Mouse (Mus musculus) v-Abl transformed pro-B cells (cell line): ENCODE data around the gene Gm7954.
"Not testable (repeated sequence)": the region's sequence is repeated elsewhere in the genome, so short reads cannot be mapped to it uniquely, and the experiment has no call there.

Experiments
- in situ Hi-C, 2 experiments: fragments of 400-800 bp; cut with MboI; formaldehyde crosslinking; loops; one replicate each; pipeline ENCODE4 v1.15.1; 2025; ENCODE audit not compliant: unreplicated experiment in 2 of 2

Gm7954 gene

GRCm38 (mm10) chr14:41453418-41453817 is at the start of gene Gm7954:
Gene Gm7954 (minus strand): TSS chr14:41453518.
- in situ Hi-C loops, result not testable (repeated sequence)

- in situ Hi-C loops, result not testable (repeated sequence)
Measured at GRCm38 (mm10) chr14:41489385-41489784, 36.1 kb upstream of the Gm7954 start, which contains the start of gene Gm3486. Gene Gm3486 (minus strand): TSS chr14:41489485.

- in situ Hi-C loops, result not testable (repeated sequence)
Measured at GRCm38 (mm10) chr14:41425393-41426075, 27.8 kb downstream of the Gm7954 start.

- in situ Hi-C loops, result not testable (repeated sequence)
Measured at GRCm38 (mm10) chr14:41424694-41425093, 28.6 kb downstream of the Gm7954 start.

DNA sequence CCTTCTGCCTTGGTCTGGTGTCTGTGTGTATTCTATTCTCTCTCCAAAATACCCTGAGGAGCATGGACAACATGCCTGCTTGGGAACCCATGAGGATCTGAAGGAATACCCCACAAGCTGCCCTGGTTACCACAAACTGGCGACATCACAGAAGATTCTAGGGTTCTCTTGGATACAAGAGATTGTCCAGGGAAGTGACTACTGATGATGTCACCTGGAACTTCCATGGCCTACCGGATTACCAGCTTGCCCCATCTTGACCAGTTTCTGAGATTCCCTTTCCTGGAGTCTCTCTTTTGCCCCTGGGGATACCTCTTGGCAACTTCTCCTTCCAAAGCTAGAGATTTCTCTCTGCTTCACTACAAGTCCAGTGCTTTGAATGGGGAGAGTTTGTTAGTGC is 45.1 kb downstream of the Gm7954 start, which contains the start of gene Gm6482:
Gene Gm6482 (minus strand): TSS at position 101 of the 400 bp plus-strand sequence.
- in situ Hi-C loops, result not testable (repeated sequence)
